Mouse (Mus musculus) induced T-regulatory cell, adult 2 months (primary cell): ENCODE measurements around the gene Atad2b.
A peak's percentile ranks its signal among the peaks of the same experiment; 100 is the strongest.
"Not testable (repeated sequence)": the region's sequence is repeated elsewhere in the genome, so short reads cannot be mapped to it uniquely, and the experiment has no call there.

ENCODE experiments used
- DNase-seq: peaks from one replicate; pipeline ENCODE4 v3.0.0-alpha.2; 2012; ENCODE audit warnings: low read depth

Gene Atad2b

DNA sequence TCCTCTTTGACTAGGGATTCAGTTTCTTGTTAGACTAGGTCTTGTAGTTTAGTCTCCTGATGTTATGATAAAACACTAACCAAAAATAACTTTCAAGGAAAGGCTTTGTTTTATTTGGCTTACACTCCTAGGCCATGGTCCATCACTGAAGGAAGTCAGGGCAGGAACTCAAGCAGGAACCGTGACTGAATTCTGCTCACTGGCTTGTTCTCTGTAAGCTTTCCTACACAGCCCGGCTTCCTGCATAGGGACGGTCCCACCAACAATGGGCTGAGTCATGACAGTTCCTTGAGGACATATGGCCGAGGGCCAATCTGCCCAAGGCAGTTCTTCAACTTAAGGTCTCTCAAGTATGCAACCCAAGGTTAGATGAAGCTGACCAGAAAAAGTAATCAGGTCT, 5.4 kb upstream of the Atad2b start:
- no peak for DNase-seq

DNA sequence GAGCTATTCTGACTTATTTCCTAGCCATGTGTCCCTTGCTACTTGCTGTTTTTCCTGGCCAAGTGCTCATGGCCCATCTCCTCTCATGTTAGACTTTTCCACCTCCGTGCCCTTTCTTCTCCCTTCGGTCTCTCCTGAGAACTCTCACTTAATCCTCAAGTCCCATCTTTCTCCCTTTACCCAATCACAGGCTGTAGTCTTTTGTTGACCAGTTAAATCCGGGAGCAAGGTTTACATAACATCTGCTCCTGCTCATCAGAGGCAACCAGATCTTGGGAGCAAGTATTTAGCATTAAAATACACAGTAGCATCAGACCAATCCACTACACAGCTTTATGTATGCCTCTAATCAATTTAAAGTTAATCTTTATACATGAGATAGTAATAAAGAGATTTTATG, 2.7 kb upstream of the Atad2b start:
- no peak for DNase-seq

DNA sequence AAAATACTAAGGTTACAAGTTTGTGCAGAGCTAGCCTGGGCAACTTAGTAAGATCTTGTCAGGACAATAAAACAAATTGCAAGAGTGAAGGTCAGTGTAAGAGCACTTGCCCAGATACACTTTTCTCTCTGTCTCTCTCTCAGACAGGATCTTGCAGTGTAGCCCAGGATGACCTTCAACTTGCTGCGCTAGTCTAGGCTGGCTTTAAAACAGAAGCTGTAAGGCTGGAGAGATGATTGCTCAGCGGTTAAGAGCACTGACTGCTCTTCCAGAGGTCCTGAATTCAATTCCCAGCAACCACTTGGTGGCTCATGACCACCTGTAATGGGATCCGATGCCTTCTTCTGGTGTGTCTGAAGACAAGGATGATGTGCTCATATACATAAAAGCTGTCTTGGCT, 2.2 kb upstream of the Atad2b start:
- DNase-seq: no peak

DNA sequence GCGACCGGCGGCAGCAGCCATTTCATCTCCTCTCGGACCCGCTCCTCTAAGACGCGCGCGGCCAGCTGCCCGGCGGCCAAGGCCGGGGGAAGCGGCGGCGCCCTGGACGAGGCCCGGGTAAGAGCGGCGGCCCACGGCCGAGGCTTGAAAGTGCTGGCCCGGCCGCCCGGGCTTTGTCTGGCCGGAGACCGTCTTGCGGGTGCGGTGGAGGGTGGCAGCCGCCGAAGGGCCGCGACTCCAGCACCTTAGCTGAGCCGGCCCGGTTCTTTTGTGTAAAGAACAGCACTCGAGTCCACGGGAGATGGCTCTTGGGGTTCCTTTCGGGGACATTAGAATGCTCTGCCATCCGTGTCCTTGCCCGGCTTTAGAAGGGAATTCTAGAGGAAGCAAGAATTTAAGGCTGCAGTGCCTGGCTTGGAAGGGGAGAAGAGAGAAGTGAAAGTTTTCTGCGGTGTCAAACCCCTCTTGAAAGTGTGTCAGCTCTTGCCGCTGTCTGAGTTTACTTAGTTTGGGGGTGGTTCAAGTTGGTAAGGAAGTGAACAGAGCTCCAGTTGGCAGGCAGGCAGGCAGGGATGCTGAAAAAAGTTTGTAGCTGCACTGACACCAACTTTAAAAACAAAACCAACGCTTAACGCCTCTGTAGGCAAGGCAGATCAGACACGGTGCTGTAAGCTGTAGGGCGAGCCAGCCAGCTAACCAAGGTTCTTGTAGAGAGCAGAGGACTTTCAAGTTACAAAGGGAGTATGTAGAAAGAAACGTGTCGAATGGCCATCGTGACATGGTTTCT, 845 bp downstream of the Atad2b start:
- peak; percentile 82 for DNase-seq

DNA sequence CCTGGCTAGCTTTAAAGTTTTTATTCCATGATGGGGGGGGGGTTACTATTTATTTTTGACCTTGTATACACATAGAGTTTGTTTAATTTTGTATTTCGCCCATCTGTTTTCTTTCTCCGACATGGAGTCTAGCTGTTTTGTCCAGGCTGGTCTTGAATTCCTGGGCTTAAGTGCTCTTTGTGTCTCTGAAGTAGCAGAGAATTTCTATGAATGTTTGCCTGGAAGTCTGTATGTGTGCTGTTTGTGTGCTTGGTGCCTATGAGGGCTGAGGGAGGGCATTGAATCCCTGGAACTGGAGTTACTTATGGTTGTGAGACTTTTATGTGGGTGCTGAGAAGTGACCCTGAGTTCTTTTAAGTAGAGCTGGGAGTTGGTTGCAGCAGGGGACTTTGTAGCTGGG, 11.0 kb downstream of the Atad2b start:
- DNase-seq: no peak

DNA sequence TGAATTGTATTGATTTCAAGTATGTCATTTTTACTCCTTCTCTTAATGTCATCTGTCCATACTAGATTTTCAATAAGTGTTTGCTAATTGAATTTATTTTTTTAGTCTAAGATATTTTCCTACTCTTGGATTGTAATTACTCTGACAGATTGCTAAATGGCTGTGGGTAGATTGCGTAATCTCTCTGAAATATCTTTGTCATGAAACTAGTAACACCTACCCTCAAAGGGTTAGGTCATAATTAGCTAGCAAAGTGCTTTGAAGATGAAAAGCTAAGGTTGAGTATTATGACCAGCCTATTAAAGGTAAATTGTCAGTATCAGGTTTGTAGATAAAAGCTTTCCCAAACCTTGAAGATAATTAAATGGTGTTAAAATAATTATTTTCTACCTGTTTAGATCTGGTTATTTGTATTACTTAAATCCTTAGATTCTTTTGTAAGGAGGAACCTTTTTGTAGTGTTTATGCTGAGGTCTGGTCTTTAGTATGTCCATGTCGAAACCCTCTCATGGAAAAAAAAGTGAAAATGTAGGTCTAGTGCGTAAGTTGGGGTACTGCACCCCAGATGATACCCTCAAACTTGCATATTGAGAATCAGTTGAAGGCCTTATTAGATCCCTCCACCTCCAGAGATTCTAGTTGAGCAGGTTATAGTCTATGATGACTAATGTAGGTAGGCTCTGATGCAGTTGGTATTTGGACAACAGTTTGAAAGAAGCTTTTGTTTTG, 13.8 kb downstream of the Atad2b start:
- no peak for DNase-seq

DNA sequence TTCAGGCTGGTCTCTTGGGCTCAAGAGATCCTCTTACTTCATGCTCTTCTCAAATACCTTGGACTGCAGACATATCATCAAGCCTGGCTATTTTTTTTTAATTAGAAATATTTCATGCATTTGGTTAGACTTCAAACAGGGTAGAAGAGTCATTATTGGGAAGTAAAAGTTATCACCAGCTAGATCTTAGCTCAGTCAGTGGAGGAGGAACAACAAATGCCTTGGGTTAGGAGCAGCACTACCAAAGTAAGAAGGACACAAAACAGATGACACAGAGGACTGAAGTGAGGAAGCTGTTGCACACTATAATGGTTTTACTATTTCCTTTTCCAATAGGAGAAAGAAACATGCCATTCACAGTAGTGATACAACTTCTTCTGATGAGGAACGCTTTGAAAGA, 35.1 kb downstream of the Atad2b start:
- DNase-seq: no peak

DNA sequence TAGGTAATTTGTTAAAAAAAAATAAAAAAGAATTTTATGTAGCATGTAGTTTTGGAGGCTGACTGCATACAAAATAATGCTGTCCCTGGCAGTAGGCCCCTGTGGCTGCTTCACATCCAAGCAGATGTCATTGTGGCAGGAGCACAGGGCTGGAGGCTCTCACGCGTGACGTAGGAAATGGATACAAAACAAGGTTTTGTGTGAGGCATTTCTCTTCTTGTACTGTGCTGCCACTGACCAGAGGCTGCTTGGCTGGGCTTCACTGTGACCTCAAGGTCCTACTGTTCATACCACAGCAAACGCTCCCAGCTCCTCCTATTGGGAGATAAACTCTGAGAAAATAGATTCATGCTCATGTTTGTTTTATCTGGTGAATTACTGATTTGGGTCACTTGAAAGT, 36.0 kb downstream of the Atad2b start:
- no peak for DNase-seq

DNA sequence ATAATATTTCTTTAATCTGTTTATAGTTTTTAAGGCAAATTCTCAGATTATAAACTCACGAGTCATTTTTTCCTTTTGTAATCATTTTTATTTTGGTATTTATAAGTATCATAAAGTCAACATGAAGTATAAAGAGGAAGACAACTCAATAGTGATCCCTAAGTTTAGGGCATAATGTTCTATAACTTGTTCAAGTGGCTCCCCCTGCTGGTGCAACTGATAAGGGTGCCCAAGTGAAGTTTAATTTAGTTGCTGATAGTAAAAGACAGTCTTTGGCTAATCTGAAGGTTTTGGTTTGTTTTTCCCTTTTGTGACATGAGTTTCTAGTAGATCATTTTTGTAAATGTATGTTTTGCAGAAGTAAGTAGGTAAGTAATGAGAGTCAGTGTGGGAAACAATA, 55.8 kb downstream of the Atad2b start:
- peak; percentile 85 for DNase-seq

DNA sequence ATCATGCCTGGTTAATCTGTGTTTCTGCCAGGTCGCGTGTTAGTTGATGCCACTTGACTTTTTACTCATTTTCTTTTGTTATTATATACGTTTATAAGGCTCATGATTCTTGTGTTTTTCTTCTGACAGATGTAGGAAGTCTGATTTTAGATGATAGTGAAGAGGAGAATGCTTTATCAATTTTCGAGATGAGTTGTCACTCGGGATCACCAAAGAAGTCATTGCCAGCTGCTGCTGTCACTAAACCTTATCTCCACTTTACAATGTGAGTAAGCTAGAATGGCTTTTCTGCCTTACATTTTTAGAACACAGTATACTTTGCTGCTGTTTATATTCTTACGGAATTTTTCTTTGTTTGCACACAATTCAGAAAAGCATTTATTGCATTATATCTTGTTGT, 61.2 kb downstream of the Atad2b start:
- no peak for DNase-seq

DNA sequence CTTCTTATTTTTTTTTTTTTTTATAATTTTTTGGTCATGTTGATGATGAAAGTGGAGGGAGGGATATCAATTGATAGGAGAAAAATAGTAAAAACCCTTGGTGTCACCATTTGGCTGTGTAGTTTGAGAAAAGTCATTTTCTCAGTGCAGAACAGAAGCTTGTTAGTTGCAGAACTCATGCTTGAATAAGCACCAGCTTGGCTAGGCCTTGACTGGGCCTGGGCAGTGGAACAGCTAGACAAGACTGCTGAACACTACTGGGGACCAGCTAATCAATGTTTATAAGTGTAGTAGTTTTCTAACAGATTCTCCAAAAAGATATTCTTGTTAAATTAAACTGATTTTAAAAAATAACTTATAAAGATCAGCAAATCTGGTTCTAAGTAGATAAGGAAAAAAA, 79.8 kb downstream of the Atad2b start:
- DNase-seq: no peak

DNA sequence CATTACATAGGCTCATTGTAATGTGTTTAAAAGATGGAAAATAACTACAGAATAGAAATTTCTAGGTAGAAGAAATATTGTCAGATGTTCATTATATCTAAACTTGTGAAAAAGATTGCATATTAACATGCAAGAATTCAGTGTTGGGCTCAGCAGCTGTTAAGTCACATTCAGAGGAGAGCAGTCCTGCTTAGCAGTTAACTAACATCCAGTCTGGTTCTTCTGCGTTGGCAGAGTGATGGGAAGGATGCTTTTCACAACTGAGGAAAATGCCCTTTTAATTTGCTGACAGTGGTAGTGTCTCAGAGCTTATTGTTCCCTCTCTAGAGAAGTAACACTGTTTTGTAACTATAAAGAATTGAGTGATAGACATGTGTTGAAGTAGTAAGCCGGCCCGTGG, 88.2 kb downstream of the Atad2b start:
- no peak for DNase-seq

DNA sequence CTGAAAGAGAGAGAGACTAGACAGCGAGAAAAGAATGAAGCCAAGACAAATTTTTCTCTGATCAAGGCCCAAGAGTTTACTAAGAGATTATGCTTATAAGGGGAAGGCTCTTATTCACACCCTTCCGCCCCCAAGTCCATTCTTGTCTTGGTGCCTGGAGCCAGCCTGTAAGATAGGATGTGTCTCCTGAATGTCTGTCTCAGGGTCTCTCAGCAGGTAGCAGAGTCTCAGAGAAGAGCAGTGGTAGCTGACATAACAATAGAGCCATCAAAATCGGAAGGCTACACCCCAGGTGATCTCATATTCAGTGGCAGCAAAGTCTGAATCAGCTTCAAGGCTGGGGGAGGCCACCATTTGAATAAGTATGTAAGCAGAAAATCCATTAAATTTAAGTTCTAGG, 88.6 kb downstream of the Atad2b start:
- not testable (repeated sequence) for DNase-seq

DNA sequence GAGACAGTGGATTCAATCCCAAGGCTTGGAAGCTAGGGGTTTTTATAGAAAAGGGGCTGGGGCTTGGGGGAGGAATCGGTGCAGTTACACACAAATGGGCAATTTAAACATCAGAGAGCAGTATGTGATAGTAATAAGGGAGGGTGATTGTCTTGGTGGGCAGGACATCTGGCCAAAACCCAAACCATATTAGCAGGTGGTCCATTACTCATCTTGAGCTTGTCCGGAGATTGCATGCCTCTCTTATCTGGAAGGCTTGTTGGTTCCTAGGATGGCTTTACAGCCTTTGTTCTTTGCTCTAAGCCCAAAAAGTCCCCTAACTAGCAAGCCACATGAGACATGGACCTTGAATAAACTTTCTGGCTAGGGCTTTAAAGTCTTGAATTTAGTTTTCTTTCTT, 91.5 kb downstream of the Atad2b start:
- not testable (repeated sequence) for DNase-seq

DNA sequence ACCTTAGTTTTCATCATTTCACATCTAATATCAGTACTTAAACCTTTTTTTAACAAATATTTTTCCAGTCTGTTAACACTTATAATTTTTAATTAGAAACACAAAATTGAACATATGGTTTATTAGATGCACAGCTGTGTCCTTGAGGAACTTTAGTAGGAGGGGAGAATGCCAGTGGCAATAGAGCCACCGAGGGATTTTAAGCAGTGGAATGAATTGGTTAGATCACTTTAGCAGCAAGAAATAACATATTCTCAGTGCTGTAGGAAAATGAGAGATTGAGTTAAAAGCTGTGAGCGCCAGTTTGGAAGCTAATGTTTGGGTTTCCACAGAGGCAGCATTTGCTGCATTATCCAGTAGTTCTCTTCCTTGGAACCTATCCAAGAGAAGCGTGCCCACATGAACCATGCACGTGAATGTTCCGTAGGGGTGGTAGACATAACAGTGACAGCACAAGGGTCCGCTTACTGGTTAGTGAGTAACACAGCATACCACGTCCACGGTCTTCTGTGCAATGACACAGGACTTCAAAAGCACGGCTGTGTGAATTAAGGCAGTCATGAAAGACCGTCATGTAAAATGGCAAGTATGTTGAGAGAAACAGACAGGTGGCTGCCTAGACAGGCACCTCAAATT, 108.2 kb downstream of the Atad2b start:
- no peak for DNase-seq

DNA sequence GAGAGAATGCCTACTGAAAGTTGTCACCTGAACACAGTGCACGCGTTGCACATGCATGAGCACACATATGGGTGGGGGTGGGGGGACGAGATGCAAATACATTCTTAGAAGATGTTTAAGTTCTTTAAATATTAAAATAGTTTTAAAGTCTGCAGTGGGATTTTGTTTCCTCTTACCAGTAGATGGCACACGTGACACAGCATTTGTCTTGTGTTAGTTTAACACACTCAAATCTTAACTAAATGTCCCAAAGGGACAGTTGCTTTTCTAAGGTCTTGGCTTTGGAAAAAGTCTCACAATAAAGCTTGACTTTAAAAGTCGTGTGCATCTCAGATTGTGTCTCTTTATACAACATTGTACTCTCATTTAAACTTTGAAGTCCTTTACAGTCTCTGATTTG, 111.9 kb downstream of the Atad2b start:
- no peak for DNase-seq

DNA sequence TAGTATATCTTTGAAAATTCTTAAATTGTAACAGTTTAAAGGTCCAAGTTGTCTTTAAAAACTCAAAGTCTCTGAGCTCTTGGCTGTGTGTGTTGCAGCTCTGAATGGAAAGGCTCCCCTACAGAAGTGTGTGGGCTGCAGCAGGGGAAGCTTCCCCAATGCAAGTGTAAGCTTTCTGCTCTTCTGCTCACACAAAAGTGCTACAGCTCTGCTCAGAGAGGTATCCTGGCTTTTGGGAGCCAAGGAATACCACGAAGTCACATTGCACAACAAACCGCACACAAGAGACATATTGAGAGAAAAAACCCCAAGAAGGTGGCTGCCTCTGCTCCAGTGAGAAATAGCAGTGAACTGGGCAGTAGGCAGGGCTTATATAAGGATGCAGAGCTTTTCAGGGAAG, 120.9 kb downstream of the Atad2b start:
- DNase-seq: no peak

DNA sequence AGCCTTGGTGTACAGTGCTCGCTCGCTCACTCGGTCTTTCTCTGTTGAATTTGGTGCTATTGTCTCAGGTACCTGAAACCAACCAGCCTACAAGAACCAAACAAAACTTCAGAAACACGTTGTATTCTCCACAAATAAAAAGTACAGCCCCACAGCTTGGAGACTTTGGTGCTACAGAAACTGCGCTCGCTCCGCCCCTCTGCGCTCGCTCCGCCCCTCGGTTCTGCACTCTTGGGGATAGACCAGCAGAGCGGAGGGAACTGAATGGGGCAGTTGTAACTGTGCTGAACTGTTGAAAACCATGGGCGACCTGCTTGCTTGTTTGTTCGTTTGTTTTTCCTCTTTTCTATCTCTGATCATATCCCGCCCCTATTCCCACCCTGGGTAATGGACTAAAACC, 127.0 kb downstream of the Atad2b start:
- no peak for DNase-seq

DNA sequence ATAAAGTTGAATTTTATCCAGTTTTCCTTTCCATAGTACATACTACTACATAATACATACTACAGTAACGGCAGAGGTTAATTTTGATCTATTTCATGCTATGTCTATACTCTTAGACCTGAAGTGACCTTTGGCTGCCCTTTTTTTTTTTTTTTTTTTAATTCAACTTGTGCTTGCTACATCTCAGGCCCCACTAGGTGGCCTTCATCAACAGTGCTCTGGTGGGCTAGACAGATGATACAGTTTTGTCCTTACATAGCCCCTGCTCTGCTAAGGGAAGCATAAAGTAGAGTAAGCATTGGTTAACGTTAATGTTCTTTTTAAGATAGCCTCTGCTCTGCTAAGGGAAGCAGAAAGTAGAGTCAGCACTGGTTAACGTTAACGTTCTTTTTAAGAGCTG, 131.0 kb downstream of the Atad2b start:
- no peak for DNase-seq

DNA sequence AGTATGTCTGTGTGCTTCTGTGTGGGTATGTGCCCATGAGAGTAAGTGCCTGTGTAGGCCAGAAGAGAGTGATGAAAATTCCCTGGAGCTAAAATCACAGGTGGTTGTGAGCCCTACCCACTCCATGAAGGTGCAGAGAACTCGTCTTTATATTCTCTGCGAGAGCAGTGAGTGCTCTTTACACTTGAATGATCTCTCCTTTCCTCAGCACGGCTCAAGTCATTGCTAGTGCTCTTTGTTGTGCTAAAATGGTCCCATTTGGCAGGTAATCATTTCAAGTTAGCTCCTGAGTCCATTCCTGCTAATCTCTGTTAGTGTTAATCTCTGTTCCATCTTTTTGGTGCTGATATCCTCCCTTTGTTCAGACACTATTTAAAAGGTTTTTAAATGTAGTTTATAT, 150.4 kb downstream of the Atad2b start:
- DNase-seq: no peak

DNA sequence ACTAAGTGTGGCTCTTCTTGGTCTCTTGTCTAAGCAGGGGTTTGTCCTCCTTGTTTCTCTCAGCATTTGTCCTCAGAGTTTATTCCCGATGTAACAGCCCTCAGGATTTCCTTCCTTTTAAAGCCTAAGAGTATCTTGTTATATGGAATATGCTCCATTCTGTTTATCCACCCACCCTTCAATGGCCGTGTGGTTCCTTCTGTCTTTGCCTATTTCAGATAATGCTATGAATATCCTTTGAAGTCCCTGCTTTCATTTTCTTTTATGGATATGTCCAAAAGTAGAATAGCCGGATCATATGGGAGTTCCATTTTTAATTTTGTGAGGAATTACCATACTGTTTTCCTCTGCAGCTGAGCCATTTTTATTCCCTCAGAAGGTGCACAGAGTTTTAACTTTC, 153.0 kb downstream of the Atad2b start:
- DNase-seq: no peak

DNA sequence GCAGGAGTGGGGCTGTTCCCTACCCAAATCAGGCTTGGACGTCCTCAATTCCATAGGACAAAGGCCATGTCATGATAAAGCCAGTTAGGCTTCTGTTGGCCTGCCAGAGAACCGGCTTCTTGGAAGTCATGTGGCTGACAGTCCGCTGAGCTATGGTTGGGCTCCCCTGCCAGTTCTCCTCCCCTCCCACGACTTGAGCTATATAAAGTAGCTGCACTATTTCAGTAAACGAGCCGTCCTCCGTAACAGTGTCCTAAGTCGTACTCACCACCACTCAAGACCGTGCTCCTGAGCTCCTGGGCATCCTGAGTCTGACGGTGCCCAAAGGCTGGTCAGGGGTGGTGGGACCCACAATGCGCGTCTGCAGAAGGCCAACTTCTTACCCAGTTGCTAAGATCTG, 156.0 kb downstream of the Atad2b start:
- DNase-seq: no peak

DNA sequence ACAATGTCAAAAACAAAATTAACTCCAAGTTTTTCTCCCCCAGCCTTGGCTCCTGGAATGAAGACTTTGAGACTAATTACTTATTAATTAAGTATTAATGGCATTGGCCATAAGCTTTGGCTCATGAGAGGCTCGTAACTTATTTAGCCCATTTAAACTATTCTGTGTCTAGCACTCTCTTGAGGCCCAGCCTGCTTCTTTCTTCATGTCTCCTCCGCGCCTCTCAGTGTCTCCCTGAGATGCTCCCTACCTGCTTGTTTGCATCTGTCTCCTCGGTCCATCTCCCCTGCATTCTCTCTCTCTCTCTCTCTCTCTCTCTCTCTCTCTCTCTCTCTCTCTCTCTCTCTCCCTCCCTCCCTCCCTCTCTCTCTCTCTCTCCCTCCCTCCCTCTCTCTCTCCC, 164.3 kb downstream of the Atad2b start:
- no peak for DNase-seq
